Mouse (Mus musculus) stomach, embryonic 16.5 days (tissue): ENCODE results near the gene Hmg20a. TPM values are rescaled to one million over a fixed set of nuclear protein-coding genes. Genes with fewer than 3 reads are reported as not detected.

Experiments used
- ATAC-seq: fragments of 200-750 bp; cut with Nextera tagmentation; 2 replicates; pipeline ENCODE4 v1.8.0; 2017; ENCODE audit warnings: moderate number of reproducible peaks, moderate TSS enrichment; ENCODE audit not compliant: insufficient read depth, low FRiP score
- H3K27ac ChIP-seq: fragments of 300-500 bp; sonication (generic); 2 replicates; pipeline ENCODE4 v1.5.1; 2014; ENCODE audit warnings: low read length
- H3K27me3 ChIP-seq: fragments of 300-500 bp; sonication (generic); 2 replicates; pipeline ENCODE4 v1.6.1; 2014; ENCODE audit warnings: low read length, control low read depth, mixed read lengths; ENCODE audit not compliant: control insufficient read depth, insufficient read depth
- H3K36me3 ChIP-seq: fragments of 300-500 bp; sonication (generic); 2 replicates; pipeline ENCODE4 v1.6.1; 2014; ENCODE audit warnings: low read length; ENCODE audit not compliant: control insufficient read depth, insufficient read depth
- H3K4me1 ChIP-seq: fragments of 300-500 bp; sonication (generic); 2 replicates; pipeline ENCODE4 v1.6.1; 2014; ENCODE audit warnings: low read length, control low read depth, mixed read lengths; ENCODE audit not compliant: control insufficient read depth, insufficient read depth
- H3K4me2 ChIP-seq: fragments of 300-500 bp; sonication (generic); 2 replicates; pipeline ENCODE4 v1.6.1; 2014; ENCODE audit warnings: low read depth, low read length, mixed read lengths
- H3K4me3 ChIP-seq: fragments of 300-500 bp; sonication (generic); replicated peaks from 2 replicates; pipeline ENCODE4 v1.5.1; 2014; ENCODE audit warnings: mild to moderate bottlenecking, low read length
- H3K9ac ChIP-seq: fragments of 300-500 bp; sonication (generic); 2 replicates; pipeline ENCODE4 v1.6.1; 2014; ENCODE audit warnings: low read length
- H3K9me3 ChIP-seq: fragments of 300-500 bp; sonication (generic); replicated peaks from 2 replicates; pipeline ENCODE4 v1.6.1; 2016; ENCODE audit warnings: low read length, control low read depth; ENCODE audit not compliant: control insufficient read depth
- WGBS: fragments of 180-500 bp; shearing (Covaris S2); extraction: QIAGEN DNeasy Blood & Tissue Kit; methylation state at CpG from one replicate; pipeline ENCODE4 v1.1.7; 2014; 5-methylcytosine and 5-hydroxymethylcytosine counted together
- polyA plus RNA-seq: library from polyadenylated mRNA; unstranded; fragments of >200 nt; fragmentation: Nextera tagmentation; extraction: Ambion mirVana; gene quantifications from 2 replicates; pipeline ENCODE4 v1.2.1, GENCODE M21; 2015

Gene Hmg20a
- polyA plus RNA-seq, 1 experiment from 2014 or later = 48.3 TPM

DNA sequence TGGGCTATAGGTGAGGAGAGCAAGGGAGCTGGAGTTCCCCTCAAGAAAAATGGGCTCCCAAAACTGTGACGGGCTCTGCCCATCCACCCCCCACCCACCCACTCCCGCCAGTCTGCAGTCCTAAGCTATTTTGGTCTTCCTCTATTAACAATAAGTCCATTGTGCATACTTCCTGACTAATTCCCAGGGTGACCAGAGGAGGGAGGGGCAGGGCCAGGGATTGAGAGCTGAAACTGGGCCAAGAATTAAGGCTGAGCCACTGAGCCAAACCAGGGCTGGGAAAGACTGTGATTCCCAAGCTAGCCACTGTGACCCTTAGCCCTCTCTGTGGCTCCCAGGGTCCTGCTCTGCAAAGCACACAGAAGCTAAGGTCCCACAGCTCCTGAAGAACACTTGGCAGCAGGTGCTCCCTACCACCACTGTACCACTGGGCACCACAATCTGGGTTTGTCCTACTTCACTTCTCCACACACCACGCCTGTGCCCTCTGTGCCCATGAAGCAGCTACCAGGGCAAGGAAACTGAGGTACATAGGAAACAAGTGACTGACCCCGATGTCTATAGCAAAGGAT is 98.4 kb downstream of the Hmg20a start:
- Histone ChIP-seq H3K4me3 (no peak overlapping the region), H3K9me3 (no peaks in the 10 kb centered on the region), H3K36me3 (no peaks in the 10 kb centered on the region), H3K4me1 (0 out of 2 replicates have a peak, but pooled peaks cover 5% of the 10 kb centered on the region), H3K27ac (peak overlapping the region; percentile 43; the same call in 1 of the 2 replicates), H3K4me2 (no peak overlapping the region), H3K9ac (no peak overlapping the region), H3K27me3 (no peaks in the 10 kb centered on the region)
- ATAC-seq = peak; percentile 59; the same call in 1 of the 2 replicates
- WGBS = 69% methylated on average over 4 of the region's 4 CpGs

DNA sequence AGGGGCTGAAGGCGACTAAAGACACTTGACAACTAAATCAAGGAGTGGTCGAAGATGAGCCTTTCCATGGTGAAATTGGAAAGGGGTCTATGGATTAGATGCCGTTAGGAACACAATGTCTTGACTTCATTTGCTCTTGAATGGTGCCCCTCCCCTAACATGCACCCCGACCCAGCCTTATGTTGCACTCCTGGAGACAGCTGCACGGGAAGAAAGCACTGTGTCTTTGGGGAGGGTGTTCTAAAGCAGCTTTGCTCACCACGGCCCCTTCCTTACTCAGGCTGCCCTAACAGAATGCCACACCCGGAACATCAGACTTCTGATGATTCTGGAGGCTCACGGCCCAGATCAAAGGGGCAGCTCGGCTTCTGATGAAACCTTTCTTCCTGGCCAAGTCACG is 103.9 kb downstream of the Hmg20a start:
- WGBS = 61% methylated on average over 10 of the region's 10 CpGs
- Histone ChIP-seq H3K27ac (no peak overlapping the region), H3K4me1 (no peaks in the 10 kb centered on the region), H3K9ac (no peak overlapping the region), H3K9me3 (no peaks in the 10 kb centered on the region), H3K27me3 (no peaks in the 10 kb centered on the region), H3K4me3 (no peak overlapping the region), H3K36me3 (no peaks in the 10 kb centered on the region), H3K4me2 (no peak overlapping the region)
- ATAC-seq = no peak

DNA sequence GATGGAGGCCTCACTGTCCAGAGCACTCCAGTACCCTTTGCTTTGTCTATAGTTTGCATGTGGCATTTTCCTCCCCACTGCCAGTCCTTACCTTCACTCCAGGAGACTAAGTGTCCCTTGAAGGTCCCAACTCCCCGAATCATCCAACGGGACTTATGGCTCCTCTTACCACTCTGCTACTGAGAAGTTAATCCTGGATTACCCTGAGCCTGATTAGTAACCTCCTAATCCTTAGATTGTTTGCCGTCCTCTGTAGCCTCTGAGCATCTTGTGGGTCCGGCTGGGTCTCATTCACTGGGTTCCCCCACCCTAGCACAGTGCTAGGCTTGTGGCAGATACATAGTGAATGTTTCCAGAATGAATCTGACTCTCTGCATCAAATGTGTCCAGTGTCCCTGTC is 109.5 kb downstream of the Hmg20a start:
- Histone ChIP-seq H3K4me3 (no peak overlapping the region), H3K4me2 (no peak overlapping the region), H3K4me1 (no peaks in the 10 kb centered on the region), H3K27ac (no peak overlapping the region), H3K36me3 (no peaks in the 10 kb centered on the region), H3K27me3 (no peaks in the 10 kb centered on the region), H3K9me3 (no peaks in the 10 kb centered on the region), H3K9ac (no peak overlapping the region)
- no peak for ATAC-seq
- 74% methylated on average over 4 of the region's 4 CpGs for WGBS

DNA sequence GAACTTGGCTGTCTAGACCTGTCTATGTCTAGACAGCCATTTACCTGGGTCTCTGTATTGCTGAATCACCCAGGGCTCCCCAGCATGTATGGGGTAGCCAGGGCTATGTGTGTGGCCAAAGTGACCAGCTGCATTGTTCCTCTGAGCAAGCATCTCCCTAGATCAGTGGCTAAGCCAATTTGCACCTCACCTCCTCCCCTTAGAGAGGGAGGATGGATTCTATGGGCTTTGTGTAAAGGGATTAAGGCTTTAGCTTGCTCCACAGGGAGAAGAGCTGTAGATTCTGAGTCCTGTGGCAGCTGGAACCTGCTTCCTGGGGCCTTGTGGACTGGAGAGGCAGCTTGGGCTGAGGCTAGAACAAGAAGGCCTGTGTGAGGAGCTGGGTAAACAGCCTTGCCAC is 113.6 kb downstream of the Hmg20a start:
- ATAC-seq = no peak
- Histone ChIP-seq H3K4me2 (no peak overlapping the region), H3K27me3 (no peaks in the 10 kb centered on the region), H3K4me3 (no peak overlapping the region), H3K9ac (no peak overlapping the region), H3K36me3 (no peaks in the 10 kb centered on the region), H3K4me1 (peaks cover 12% of the 10 kb centered on the region), H3K9me3 (no peaks in the 10 kb centered on the region), H3K27ac (no peak overlapping the region)

DNA sequence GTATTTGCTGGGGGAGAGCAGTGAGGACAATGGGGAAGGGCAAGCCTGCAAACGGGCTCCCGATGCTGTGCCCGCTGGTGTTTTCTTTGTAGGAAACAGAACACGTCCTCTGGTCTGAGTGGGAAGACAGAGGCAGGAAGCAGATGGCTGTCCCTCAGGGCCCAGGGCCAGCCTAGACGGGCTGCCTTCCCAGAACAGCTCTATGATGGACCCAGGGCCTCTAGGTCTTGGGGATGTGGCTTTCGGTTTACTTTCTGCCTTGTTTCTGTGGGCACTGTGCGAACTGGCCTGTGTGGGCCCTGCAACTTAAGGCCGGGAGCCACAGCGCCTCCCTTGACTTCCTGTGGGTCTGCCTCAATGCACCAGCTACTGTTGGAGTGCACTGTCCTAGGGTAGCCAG is 115.5 kb downstream of the Hmg20a start:
- 74% methylated on average over 9 of the region's 9 CpGs for WGBS
- no peak overlapping the region for H3K27ac ChIP-seq
- no peaks in the 10 kb centered on the region for H3K36me3 ChIP-seq
- H3K4me3 ChIP-seq = no peak overlapping the region
- 0 out of 2 replicates have a peak, but pooled peaks have one; percentile 38 for ATAC-seq
- H3K9me3 ChIP-seq = no peaks in the 10 kb centered on the region
- H3K9ac ChIP-seq = no peak overlapping the region
- H3K27me3 ChIP-seq = peaks cover 4% of the 10 kb centered on the region; the same call in 1 of the 2 replicates
- peaks cover 12% of the 10 kb centered on the region for H3K4me1 ChIP-seq
- H3K4me2 ChIP-seq = no peak overlapping the region

DNA sequence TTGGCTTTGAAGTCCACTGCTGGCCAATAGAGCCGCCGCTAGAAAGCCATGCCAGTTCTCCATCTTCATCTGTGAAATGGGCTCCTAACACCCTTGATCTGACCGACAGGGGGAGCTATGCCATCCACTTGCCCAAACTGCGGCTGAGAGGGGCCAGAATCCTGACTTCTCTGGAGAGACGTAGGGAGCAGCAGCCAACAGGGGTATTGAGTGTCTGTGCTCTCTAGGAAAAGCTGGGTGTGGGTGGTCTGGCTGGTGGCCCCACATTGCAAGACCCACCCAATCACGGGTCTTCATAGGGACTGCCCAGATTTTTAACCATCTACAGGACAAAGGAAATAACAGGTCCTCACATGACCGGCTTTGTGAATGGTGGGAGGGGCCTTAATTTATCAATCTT is 116.3 kb downstream of the Hmg20a start:
- Histone ChIP-seq H3K4me1 (peaks cover 12% of the 10 kb centered on the region), H3K36me3 (no peaks in the 10 kb centered on the region), H3K9ac (no peak overlapping the region), H3K9me3 (no peaks in the 10 kb centered on the region), H3K4me2 (no peak overlapping the region), H3K27ac (no peak overlapping the region), H3K27me3 (peaks cover 4% of the 10 kb centered on the region; the same call in 1 of the 2 replicates), H3K4me3 (no peak overlapping the region)
- peak; percentile 59; the same call in 1 of the 2 replicates for ATAC-seq
- WGBS = 45% methylated on average over 7 of the region's 7 CpGs

DNA sequence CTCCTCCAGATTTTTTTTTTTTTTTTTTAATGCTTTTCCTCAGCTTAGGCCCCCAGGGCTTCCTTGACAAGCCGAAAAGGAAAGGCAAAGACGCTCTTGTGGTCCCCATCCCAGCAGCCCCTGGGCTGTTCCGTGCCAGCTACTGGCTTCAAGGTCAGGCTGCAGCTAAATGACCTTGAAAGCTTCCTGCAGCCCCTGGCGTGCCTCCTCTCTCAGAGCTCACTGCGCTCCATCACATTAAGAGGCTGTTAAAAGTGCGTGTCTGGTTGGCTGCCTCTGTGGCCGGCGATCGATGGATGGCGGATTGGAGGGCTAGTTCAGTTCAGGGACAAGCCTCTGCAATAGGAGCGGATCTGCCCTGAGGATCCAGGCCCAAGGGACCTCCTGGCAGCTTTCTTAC is 117.0 kb downstream of the Hmg20a start:
- H3K36me3 ChIP-seq = no peaks in the 10 kb centered on the region
- no peak overlapping the region; the same call in 1 of the 2 replicates for H3K27ac ChIP-seq
- H3K4me2 ChIP-seq = no peak overlapping the region
- H3K27me3 ChIP-seq = peaks cover 4% of the 10 kb centered on the region; the same call in 1 of the 2 replicates
- 31% methylated on average over 11 of the region's 11 CpGs for WGBS
- H3K9me3 ChIP-seq = no peaks in the 10 kb centered on the region
- peaks cover 14% of the 10 kb centered on the region for H3K4me1 ChIP-seq
- no peak overlapping the region for H3K4me3 ChIP-seq
- no peak overlapping the region; the same call in 1 of the 2 replicates for H3K9ac ChIP-seq
- no peak for ATAC-seq

DNA sequence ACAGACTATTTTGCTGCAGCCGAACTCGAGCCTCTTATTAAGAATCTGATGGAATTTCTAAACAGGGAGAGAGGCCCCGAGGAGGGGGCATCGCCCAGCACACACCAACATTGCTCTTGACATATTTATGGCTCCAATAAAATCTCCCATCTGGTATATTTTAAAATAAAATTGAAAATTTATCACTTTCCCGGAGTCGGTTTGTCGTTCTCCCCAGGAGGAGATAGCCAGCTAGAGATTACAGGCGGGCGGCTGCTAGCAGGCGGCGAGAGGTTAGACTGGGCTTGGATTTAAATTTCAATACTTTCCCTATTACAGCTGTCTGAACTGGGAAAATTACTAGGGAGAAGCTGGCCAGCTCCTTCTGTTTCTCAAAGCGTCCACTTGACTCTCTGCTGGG is 121.6 kb downstream of the Hmg20a start:
- peaks cover 9% of the 10 kb centered on the region for H3K4me1 ChIP-seq
- no peak overlapping the region for H3K9ac ChIP-seq
- no peaks in the 10 kb centered on the region for H3K36me3 ChIP-seq
- no peak for ATAC-seq
- H3K4me2 ChIP-seq = no peak overlapping the region
- 36% methylated on average over 12 of the region's 12 CpGs for WGBS
- no peak overlapping the region for H3K4me3 ChIP-seq
- no peaks in the 10 kb centered on the region for H3K9me3 ChIP-seq
- no peak overlapping the region; the same call in 1 of the 2 replicates for H3K27ac ChIP-seq
- peaks cover 4% of the 10 kb centered on the region; the same call in 1 of the 2 replicates for H3K27me3 ChIP-seq

DNA sequence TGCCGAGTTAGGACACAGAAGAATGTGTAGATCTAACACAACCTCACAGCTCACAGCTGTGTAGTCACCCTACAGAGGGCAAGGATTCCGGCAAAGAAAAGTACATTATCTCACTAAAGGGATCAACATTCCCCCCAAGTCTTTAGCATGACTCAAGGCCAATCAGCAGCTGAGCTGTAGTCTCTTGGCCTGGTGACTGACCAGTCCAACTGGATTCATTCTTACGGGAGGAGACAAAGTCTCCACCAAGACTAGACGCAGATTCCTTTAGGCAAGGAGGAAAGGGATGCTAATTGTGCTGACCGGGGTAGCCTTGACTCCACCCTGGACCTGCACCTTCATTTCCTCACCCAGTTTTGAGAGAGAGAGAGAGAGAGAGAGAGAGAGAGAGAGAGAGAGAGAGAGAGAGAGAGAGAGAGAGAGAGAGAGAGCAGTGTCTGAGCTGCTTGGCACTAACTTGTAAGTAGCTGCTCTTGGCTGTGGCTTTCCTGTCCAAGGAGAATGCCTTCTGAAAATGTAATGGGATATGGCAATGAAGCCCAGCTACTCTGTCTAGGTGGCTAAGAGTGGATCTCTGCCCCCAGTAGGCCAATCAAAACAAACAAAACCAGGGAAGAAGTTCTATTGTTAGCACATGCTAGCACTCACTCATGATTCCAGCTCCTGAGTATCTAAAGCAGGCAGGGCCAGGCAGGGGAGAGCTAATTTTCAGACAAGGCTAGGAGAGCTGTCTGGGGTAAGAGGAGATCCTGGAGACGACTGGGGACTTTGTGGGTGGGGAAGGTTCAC is 126.5 kb downstream of the Hmg20a start:
- no peak for ATAC-seq
- no peak overlapping the region for H3K4me3 ChIP-seq
- H3K27ac ChIP-seq = no peak overlapping the region
- H3K9me3 ChIP-seq = no peaks in the 10 kb centered on the region
- no peak overlapping the region; the same call in 1 of the 2 replicates for H3K9ac ChIP-seq
- H3K4me1 ChIP-seq = peaks cover 3% of the 10 kb centered on the region; the same call in 1 of the 2 replicates
- no peak overlapping the region for H3K4me2 ChIP-seq
- no peaks in the 10 kb centered on the region for H3K27me3 ChIP-seq
- no peaks in the 10 kb centered on the region for H3K36me3 ChIP-seq
- WGBS = 63% methylated on average over 6 of the region's 6 CpGs
